Mouse (Mus musculus): ENCODE data around the gene Ifitm1. TPM values are rescaled to one million over a fixed set of nuclear protein-coding genes. Genes with fewer than 3 reads are reported as not detected.

The Ifitm1 gene
- polyA plus RNA-seq, 1 experiment from 2014 or later = 11.5 TPM

DNA sequence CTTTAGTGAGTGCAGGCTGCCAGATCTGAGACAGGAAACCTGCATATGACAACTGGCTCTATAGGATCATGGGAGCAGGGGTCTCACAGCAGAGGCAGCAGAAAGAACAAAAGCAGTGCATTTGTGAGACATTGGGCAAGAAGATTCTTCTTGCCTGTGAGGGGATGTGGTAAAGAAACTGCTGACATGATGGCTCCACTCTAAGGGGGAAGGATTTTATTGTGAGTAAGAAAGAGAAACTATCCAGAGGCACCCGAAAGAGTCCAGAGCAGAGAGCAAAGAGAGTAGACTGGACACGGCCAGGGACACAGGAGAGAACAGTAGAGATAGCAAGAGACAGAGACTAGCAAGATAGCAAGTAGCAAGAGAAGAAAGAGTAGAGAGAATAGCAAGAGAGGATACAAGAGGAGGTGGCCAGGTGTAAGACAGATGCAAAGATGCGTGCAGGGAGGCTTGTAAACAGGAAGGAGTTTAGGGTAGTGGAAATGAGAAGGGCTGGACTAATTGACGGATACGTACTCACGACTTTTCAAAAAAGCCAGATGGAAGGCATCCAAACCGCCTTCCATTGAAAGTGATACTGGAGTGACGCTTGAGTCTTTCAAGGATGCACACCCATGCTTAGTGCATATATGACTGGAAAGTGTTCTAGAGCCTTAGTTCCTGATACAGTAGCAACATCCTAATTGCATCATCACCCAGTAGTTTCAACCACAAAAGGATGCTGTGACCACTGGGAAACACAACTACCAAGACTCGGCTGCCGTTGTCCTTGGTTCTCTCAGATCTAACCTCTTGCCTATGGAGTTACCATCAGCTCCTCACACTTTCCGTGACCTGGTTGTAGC is 32.1 kb downstream of the Ifitm1 start:
- Histone ChIP-seq H3K4me1 (ENCODE audit: control insufficient read depth, insufficient read depth, low read length) (no peaks in the 10 kb centered on the region), H3K4me2 (ENCODE audit: low read length) (no peak overlapping the region), H3K27me3 (ENCODE audit: control insufficient read depth, insufficient read depth, low read length) (no peaks in the 10 kb centered on the region), H3K4me3 (replicated peaks; ENCODE audit: low read depth, low read length) (no peak overlapping the region), H3K9ac (replicated peaks; ENCODE audit: low read length) (no peak overlapping the region), H3K9me3 (ENCODE audit: control insufficient read depth, low read length) (no peaks in the 10 kb centered on the region), H3K27ac (replicated peaks; ENCODE audit: low read depth, low read length) (no peak overlapping the region), H3K36me3 (ENCODE audit: control insufficient read depth, insufficient read depth, low read length) (no peaks in the 10 kb centered on the region)
- WGBS = 91% methylated on average over 11 of the region's 11 CpGs
- ATAC-seq (ENCODE audit: low FRiP score, low TSS enrichment) = no peak
- DNase-seq = no peak

DNA sequence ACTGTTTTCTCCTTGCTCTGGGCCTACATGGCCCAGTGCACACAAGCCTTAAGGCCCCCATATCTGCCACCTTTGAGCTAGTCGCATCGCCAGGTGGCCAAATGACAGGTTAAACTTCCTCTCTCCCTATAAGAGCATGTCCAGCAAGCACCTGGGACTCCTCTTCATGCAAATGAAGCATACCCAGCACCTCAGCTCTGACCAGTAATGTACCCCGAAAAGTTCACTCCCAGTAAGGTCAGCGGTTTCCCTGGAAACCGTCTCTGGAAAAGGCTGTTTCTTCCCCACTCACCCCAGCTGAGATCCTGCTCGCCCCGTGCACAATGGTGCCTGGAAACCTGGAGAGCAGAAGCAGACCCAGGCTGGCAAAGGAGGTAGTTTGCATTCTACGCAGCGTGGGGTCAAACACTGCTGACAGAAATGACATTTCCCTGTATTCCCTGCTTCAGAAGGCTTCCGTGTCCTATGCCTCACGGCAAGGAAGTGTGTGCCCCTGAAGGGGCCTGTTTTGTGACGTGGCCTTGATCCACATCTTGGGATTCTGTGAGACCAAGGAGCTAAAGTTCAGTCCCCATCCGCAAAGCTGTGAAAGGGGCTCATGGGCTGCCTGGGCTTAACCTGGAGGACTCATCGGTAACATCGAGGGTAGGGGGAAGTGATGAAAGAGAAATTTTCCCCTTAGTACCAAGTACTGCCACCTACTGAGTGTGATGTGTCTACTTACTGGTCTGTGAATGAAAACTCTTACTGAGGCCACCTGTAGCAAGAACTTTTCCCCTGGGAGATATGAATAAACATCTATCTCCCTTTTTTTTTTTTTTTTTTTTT is 34.1 kb downstream of the Ifitm1 start:
- Histone ChIP-seq H3K9me3 (ENCODE audit: control insufficient read depth, low read length) (no peaks in the 10 kb centered on the region), H3K9ac (replicated peaks; ENCODE audit: low read length) (no peak overlapping the region), H3K4me2 (ENCODE audit: low read length) (no peak overlapping the region), H3K36me3 (ENCODE audit: control insufficient read depth, insufficient read depth, low read length) (no peaks in the 10 kb centered on the region), H3K4me3 (replicated peaks; ENCODE audit: low read depth, low read length) (no peak overlapping the region), H3K4me1 (ENCODE audit: control insufficient read depth, insufficient read depth, low read length) (no peaks in the 10 kb centered on the region), H3K27ac (replicated peaks; ENCODE audit: low read depth, low read length) (no peak overlapping the region), H3K27me3 (ENCODE audit: control insufficient read depth, insufficient read depth, low read length) (no peaks in the 10 kb centered on the region)
- ATAC-seq (ENCODE audit: low FRiP score, low TSS enrichment) (no peak), DNase-seq (no peak)
- 69% methylated on average over 15 of the region's 15 CpGs for WGBS

DNA sequence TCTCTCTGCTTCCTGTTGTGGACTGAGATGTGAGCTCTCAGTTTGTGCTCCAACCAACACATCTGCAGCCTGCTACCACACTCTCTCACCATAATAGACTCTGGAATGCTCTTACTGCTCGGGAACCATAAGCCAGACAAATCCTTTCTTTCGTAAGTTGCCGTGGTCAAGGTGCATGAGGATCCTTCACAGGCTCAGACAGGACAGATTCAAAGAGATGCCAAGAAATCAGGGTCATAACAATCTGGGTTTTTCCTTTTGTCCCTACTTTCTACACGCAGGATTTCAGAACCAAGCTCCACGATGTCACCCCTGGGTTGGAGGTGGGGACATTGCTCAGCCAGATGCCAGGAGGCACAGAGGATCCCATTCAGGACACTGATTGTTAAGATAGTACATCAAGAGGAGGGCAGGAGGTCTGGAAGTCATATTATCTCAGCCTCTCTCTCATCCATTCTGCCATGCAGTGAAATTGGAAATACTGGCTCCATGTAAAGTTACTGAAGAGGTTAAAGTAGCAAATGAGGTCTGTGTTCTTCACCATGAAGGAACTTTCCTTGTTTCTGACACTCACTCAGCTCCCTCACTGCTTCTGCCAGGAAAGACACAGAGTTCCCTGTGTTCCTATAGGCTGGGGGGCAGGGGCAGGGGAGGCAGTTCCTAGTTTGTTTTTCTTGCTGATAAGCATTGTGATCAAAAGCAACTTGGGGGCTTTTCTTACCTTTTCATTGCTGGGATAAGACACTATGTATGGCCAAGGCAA is 36.4 kb downstream of the Ifitm1 start:
- 87% methylated on average over 5 of the region's 5 CpGs for WGBS
- Histone ChIP-seq H3K4me3 (replicated peaks; ENCODE audit: low read depth, low read length) (no peak overlapping the region), H3K9ac (replicated peaks; ENCODE audit: low read length) (no peak overlapping the region), H3K4me2 (ENCODE audit: low read length) (no peak overlapping the region), H3K9me3 (ENCODE audit: control insufficient read depth, low read length) (no peaks in the 10 kb centered on the region), H3K36me3 (ENCODE audit: control insufficient read depth, insufficient read depth, low read length) (no peaks in the 10 kb centered on the region), H3K4me1 (ENCODE audit: control insufficient read depth, insufficient read depth, low read length) (0 out of 2 replicates have a peak, but pooled peaks cover 2% of the 10 kb centered on the region), H3K27ac (replicated peaks; ENCODE audit: low read depth, low read length) (no peak overlapping the region), H3K27me3 (ENCODE audit: control insufficient read depth, insufficient read depth, low read length) (no peaks in the 10 kb centered on the region)
- DNase-seq = no peak
- no peak for ATAC-seq (ENCODE audit: low FRiP score, low TSS enrichment)

DNA sequence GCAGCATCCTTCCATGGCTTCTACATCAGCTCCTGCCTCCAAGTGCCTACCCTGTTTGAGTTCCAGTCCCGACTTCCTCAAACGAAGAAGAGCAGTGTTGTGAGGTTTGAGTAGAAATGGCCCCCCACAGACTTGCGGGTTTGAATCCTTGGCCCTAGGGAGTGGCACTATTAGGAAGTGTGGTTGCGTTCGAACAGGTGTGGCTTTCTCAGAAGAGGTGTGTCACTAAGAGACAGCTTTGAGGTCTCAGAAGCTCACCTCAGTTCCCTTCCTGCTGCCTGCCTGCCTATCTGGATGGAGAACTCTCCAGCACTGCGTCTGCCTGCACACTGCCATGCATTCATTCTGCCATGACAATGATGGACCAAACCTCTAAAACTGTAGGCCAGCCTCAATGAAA is 39.4 kb downstream of the Ifitm1 start:
- H3K27ac ChIP-seq (replicated peaks; ENCODE audit: low read depth, low read length) = no peak overlapping the region
- H3K4me1 ChIP-seq (ENCODE audit: control insufficient read depth, insufficient read depth, low read length) = 0 out of 2 replicates have a peak, but pooled peaks cover 7% of the 10 kb centered on the region
- H3K27me3 ChIP-seq (ENCODE audit: control insufficient read depth, insufficient read depth, low read length) = no peaks in the 10 kb centered on the region
- no peak for ATAC-seq (ENCODE audit: low FRiP score, low TSS enrichment)
- H3K36me3 ChIP-seq (ENCODE audit: control insufficient read depth, insufficient read depth, low read length) = no peaks in the 10 kb centered on the region
- H3K9ac ChIP-seq (replicated peaks; ENCODE audit: low read length) = no peak overlapping the region
- DNase-seq = no peak
- WGBS = 94% methylated on average over 6 of the region's 6 CpGs
- H3K4me3 ChIP-seq (replicated peaks; ENCODE audit: low read depth, low read length) = no peak overlapping the region
- no peaks in the 10 kb centered on the region for H3K9me3 ChIP-seq (ENCODE audit: control insufficient read depth, low read length)
- H3K4me2 ChIP-seq (ENCODE audit: low read length) = no peak overlapping the region

DNA sequence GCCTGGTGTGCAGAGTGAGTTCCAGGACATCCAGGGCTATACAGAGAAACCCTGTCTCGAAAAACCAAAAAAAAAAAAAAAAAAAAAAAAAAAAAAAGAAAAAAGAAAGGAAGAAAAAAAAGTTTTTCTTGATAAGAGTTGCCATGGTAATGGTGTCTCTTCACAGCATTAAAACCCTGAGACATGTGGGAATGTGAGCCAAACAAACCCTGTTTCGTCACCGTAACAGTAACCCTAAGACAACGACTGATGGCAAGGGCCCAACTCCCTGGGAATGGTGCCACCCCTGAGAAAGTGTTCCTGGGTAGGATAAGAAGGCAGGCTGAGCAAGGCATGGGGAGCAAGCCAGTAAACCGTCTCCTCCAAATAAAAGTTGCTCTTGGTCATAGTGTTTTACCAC is 39.9 kb downstream of the Ifitm1 start:
- Histone ChIP-seq H3K4me3 (replicated peaks; ENCODE audit: low read depth, low read length) (no peak overlapping the region), H3K27me3 (ENCODE audit: control insufficient read depth, insufficient read depth, low read length) (no peaks in the 10 kb centered on the region), H3K27ac (replicated peaks; ENCODE audit: low read depth, low read length) (no peak overlapping the region), H3K9ac (replicated peaks; ENCODE audit: low read length) (no peak overlapping the region), H3K4me2 (ENCODE audit: low read length) (no peak overlapping the region), H3K36me3 (ENCODE audit: control insufficient read depth, insufficient read depth, low read length) (no peaks in the 10 kb centered on the region), H3K9me3 (ENCODE audit: control insufficient read depth, low read length) (no peaks in the 10 kb centered on the region), H3K4me1 (ENCODE audit: control insufficient read depth, insufficient read depth, low read length) (0 out of 2 replicates have a peak, but pooled peaks cover 7% of the 10 kb centered on the region)
- ATAC-seq (ENCODE audit: low FRiP score, low TSS enrichment) (no peak), DNase-seq (peak; percentile 6)
- WGBS = 77% methylated on average over 5 of the region's 5 CpGs

DNA sequence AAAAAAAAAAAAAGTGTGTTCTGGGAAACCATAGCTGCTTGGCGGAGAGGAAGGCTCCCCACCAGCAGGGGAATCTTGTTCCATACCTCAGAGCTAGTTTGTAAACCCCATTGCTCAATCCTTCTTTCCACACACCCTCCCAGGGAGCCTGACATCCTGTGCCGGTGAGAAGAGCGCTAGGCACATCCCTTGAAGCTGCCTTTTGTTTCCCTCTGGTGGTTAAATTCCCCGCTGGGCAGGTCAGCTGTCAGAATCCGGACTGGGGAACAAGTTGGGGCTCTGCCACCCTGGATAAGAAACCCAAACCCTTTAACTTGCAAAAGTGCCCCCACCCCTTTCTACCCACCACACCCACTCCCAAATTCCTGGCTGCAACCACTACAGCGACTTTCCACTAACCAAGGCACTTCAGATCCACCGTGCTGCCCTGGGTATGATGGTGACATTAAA is 41.3 kb downstream of the Ifitm1 start:
- Histone ChIP-seq H3K4me1 (ENCODE audit: control insufficient read depth, insufficient read depth, low read length) (0 out of 2 replicates have a peak, but pooled peaks cover 7% of the 10 kb centered on the region), H3K9me3 (ENCODE audit: control insufficient read depth, low read length) (no peaks in the 10 kb centered on the region), H3K36me3 (ENCODE audit: control insufficient read depth, insufficient read depth, low read length) (no peaks in the 10 kb centered on the region), H3K4me3 (replicated peaks; ENCODE audit: low read depth, low read length) (no peak overlapping the region), H3K27me3 (ENCODE audit: control insufficient read depth, insufficient read depth, low read length) (no peaks in the 10 kb centered on the region), H3K4me2 (ENCODE audit: low read length) (no peak overlapping the region), H3K27ac (replicated peaks; ENCODE audit: low read depth, low read length) (no peak overlapping the region), H3K9ac (replicated peaks; ENCODE audit: low read length) (no peak overlapping the region)
- no peak for ATAC-seq (ENCODE audit: low FRiP score, low TSS enrichment)
- DNase-seq = peak; percentile 4
- 8% methylated on average over 7 of the region's 7 CpGs for WGBS

DNA sequence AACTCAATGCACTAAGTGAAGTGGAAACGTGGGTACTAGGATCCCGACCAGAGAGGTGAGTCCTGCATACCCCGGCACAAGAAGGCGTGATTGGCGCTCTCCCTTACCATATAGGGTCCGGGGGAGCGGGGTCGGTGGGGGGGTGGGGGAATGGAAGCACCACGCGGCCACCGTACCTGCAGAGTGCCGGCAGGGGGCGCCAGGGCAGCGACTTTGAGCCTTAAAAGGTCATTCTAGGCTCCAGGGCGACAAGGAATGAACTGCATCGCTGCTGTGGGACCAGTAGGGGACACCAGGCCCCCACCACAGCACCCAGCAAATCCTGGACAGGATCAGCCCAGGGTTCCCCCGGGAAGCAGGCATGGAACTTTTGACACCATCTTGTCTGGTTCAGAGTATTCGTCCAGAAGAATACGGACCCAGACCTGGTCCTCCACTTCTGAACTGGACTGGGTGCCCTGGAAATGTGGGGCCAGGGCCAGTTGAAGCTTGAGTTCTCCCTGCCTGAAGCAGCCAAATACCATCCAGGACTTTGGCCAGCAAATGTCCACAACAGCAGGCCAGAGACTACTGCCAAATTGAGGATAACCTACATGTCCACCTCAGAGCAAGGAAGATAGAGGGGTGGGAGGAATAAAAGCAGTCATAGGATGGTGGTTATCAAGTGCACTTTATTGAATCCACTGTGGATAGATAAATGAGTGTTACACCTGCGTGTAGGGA is 42.1 kb downstream of the Ifitm1 start:
- DNase-seq (peak; percentile 69), ATAC-seq (ENCODE audit: low FRiP score, low TSS enrichment) (no peak)
- no peak overlapping the region for H3K4me3 ChIP-seq (replicated peaks; ENCODE audit: low read depth, low read length)
- H3K36me3 ChIP-seq (ENCODE audit: control insufficient read depth, insufficient read depth, low read length) = no peaks in the 10 kb centered on the region
- 0 out of 2 replicates have a peak, but pooled peaks cover 7% of the 10 kb centered on the region for H3K4me1 ChIP-seq (ENCODE audit: control insufficient read depth, insufficient read depth, low read length)
- no peak overlapping the region for H3K27ac ChIP-seq (replicated peaks; ENCODE audit: low read depth, low read length)
- 7% methylated on average over 20 of the region's 20 CpGs for WGBS
- no peaks in the 10 kb centered on the region for H3K27me3 ChIP-seq (ENCODE audit: control insufficient read depth, insufficient read depth, low read length)
- H3K9me3 ChIP-seq (ENCODE audit: control insufficient read depth, low read length) = no peaks in the 10 kb centered on the region
- H3K9ac ChIP-seq (replicated peaks; ENCODE audit: low read length) = no peak overlapping the region
- peak overlapping the region; percentile 21; the same call in 1 of the 2 replicates for H3K4me2 ChIP-seq (ENCODE audit: low read length)

DNA sequence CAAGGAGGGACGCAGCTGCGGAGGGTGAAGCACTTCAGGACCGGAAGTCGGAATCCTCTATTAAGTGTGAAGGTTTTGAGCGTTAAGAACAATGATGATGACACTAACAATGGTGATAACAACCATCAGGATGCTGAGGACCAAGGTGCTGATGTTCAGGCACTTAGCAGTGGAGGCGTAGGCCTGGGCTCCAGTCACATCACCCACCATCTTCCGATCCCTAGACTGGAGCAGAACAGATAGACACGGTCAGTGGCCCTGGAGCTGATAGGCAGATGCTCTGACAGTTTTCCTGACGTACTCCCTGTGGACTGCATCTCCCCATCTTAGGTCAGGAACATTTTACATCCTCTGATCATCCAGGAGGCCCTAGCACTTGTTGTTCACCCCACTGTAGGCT is 42.6 kb downstream of the Ifitm1 start:
- H3K4me2 ChIP-seq (ENCODE audit: low read length) = no peak overlapping the region
- H3K9me3 ChIP-seq (ENCODE audit: control insufficient read depth, low read length) = no peaks in the 10 kb centered on the region
- no peak overlapping the region for H3K4me3 ChIP-seq (replicated peaks; ENCODE audit: low read depth, low read length)
- 0 out of 2 replicates have a peak, but pooled peaks cover 7% of the 10 kb centered on the region for H3K4me1 ChIP-seq (ENCODE audit: control insufficient read depth, insufficient read depth, low read length)
- no peak for ATAC-seq (ENCODE audit: low FRiP score, low TSS enrichment)
- no peak for DNase-seq
- no peaks in the 10 kb centered on the region for H3K27me3 ChIP-seq (ENCODE audit: control insufficient read depth, insufficient read depth, low read length)
- no peak overlapping the region for H3K27ac ChIP-seq (replicated peaks; ENCODE audit: low read depth, low read length)
- no peaks in the 10 kb centered on the region for H3K36me3 ChIP-seq (ENCODE audit: control insufficient read depth, insufficient read depth, low read length)
- no peak overlapping the region for H3K9ac ChIP-seq (replicated peaks; ENCODE audit: low read length)
- 88% methylated on average over 9 of the region's 9 CpGs for WGBS
